Mouse (Mus musculus): ENCODE data around the gene Hoxa10. TPM values are rescaled to one million over a fixed set of nuclear protein-coding genes. Genes with fewer than 3 reads are reported as not detected.
A peak's percentile ranks its signal among the peaks of the same experiment; 100 is the strongest.

Gene Hoxa10
- total and polyA plus RNA-seq, 2 experiments from 2014 or later = 5.0 TPM; not detected in 1

DNA sequence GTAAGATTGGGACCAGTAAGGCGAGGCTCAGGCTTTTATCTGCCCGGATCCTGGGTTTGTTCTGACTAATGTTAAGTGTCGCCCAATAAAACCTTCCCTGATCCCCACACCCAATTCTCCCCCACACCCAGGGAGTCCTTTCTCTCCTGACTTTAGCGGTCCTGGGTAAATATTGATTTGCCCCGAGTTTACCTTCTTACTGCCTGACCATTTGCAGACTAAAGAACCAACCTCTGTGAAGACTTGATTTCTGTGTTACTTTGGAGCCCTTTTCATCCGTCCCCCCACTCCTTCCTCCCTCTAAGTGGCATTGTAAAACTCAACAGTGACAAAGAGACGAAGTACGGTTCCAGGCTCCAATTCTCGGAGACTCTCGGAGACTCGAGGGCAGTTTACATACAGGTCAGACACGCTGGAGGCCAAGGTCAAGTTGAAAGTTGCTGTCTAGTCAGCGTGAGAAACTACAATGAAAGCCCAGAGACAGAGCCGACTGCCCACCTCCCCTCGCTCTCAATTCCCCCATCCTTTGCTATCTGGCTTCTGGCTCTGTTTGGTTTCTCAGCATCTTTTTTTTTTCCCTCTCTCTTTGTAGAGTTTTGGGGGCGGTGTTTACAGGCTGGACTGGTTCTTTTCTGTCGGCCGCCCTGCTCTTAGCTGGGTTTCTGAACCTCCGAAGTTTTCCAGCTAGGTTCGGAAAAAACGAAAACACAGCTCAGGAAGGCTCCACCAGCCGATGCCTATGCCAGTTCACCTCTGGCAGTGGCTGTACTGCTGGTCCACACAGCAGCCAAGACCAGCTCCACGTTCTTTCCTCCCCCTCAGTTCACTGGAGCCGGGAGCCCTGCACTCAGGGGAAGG, 22.0 kb upstream of the Hoxa10 start:
- H3K9ac ChIP-seq (replicated peaks; ENCODE audit: low read depth, low read length) = no peak overlapping the region
- ATAC-seq (ENCODE audit: insufficient read depth, low read depth) (no peak), DNase-seq (ENCODE audit: low spot score) (no peak)
- peaks cover 6% of the 10 kb centered on the region; the same call in 1 of the 2 replicates for H3K4me1 ChIP-seq (ENCODE audit: control insufficient read depth, insufficient read depth)
- H3K4me2 ChIP-seq (ENCODE audit: low read depth, low read length) = no peak overlapping the region
- no peaks in the 10 kb centered on the region for H3K36me3 ChIP-seq (replicated peaks; ENCODE audit: control insufficient read depth, insufficient read depth, low read length)
- TF ChIP-seq CTCF (IDR thresholded peaks at IDR 0.05; ENCODE audit: low read depth) (no peak), EP300 (IDR thresholded peaks at IDR 0.05; ENCODE audit: low read depth) (no peak)
- H3K9me3 ChIP-seq (replicated peaks; ENCODE audit: control insufficient read depth, low read length) = no peaks in the 10 kb centered on the region
- H3K27ac ChIP-seq (ENCODE audit: low read depth) = no peak overlapping the region
- H3K4me3 ChIP-seq (ENCODE audit: low read depth, low read length) = peak overlapping the region; percentile 10; the same call in 1 of the 2 replicates
- WGBS = 3% methylated on average over 24 of the region's 24 CpGs
- peaks cover 96% of the 10 kb centered on the region for H3K27me3 ChIP-seq (ENCODE audit: control insufficient read depth, insufficient read depth, low read length)

DNA sequence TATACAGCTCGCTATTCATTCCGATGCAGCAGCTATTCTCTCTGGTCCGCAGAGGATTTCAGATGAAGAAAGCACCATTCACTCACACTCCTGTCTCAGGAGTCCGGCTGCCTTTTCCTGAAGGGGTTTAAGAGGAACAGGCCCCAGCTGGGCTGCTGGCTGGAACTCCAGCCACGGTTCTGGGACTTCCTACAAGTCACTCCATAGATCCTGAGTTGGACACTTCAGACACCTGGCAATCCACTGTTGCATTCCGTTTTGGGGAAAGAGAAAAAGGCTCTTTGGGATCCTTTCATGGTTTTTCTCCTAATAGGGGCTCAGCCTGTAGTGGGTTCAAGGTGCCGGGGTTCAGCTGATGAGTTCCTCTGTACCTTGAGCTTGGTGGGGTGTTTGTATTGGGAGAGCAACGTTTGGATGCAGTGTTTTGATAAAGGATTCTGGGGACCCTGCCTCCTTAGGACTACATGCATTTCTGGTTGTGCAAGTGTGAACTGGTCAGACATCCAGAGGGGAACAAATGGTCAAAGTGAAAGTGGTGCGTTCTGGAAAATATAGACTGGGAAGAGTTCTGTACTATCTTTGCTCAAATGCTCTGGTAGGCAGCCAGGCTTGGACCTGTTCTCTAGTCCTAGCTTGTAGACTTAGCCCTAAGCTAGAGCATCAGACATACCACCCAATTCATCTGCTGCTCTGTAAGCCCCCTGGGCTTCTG, 21.3 kb upstream of the Hoxa10 start:
- no peak for ATAC-seq (ENCODE audit: insufficient read depth, low read depth)
- peak overlapping the region; percentile 10 for H3K4me3 ChIP-seq (ENCODE audit: low read depth, low read length)
- no peaks in the 10 kb centered on the region for H3K9me3 ChIP-seq (replicated peaks; ENCODE audit: control insufficient read depth, low read length)
- peaks cover 97% of the 10 kb centered on the region for H3K27me3 ChIP-seq (ENCODE audit: control insufficient read depth, insufficient read depth, low read length)
- WGBS = 2% methylated on average over 9 of the region's 9 CpGs
- no peak for DNase-seq (ENCODE audit: low spot score)
- no peak for TF ChIP-seq EP300 (IDR thresholded peaks at IDR 0.05; ENCODE audit: low read depth)
- no peak for TF ChIP-seq CTCF (IDR thresholded peaks at IDR 0.05; ENCODE audit: low read depth)
- no peak overlapping the region for H3K9ac ChIP-seq (replicated peaks; ENCODE audit: low read depth, low read length)
- no peak overlapping the region for H3K27ac ChIP-seq (ENCODE audit: low read depth)
- H3K4me1 ChIP-seq (ENCODE audit: control insufficient read depth, insufficient read depth) = peaks cover 6% of the 10 kb centered on the region; the same call in 1 of the 2 replicates
- no peak overlapping the region for H3K4me2 ChIP-seq (ENCODE audit: low read depth, low read length)
- H3K36me3 ChIP-seq (replicated peaks; ENCODE audit: control insufficient read depth, insufficient read depth, low read length) = no peaks in the 10 kb centered on the region

DNA sequence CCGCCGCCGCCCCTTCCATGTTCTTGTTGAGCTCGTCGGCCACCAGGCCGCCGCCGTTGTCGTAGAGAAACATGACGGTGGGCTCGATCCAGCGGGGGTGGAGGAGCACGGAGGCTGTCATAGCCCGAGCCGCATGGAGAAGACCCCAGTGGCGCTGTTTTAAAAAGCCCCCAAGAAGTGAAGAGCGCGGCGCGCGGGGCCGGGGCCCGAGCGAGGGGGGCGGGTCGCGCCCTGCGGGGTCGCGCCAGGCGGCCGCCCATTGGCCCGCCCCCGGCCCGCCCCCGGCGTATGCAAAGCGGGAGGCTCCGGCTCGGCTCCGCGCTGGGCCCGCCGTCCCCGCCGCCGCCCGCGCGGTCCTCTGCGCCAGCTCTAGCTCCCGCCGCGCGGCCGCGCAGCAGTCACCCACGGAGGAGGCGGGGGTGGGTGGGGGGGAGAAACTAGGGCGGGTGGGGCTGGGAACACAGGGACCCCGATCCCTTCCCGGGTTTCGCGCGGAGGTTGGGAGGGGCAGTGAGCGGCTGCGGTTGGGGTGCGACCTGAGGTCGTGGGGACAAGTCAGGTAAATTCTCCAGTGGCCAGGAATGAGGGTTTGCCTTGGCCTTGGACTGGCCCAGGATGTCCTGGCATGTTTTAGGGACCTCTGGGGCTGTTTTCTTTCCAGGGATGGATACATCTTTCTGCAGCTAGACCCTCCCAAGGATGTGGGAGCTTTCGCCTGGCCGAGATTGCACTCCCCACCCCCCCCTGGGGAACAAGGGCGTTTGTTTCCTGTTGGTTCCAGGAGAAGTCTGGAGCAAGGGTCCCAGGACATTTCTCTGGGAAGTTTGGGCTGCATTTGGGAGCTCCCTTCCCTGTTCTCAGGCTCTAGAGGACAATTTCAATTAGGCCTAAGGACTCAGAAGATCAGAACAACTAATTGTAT, 20.3 kb upstream of the Hoxa10 start, which contains the start of gene Hoxa13:
Hoxa13 (minus strand) TSS at position 227 of the 922 bp plus-strand sequence.
- Histone ChIP-seq H3K4me3 (ENCODE audit: low read depth, low read length) (peak within 1 kb of the TSS; percentile 45), H3K9me3 (replicated peaks; ENCODE audit: control insufficient read depth, low read length) (no peaks in the 10 kb centered on the region), H3K27ac (ENCODE audit: low read depth) (no peak within 1 kb of the TSS), H3K36me3 (replicated peaks; ENCODE audit: control insufficient read depth, insufficient read depth, low read length) (no peaks in the 10 kb centered on the region), H3K9ac (replicated peaks; ENCODE audit: low read depth, low read length) (no peak within 1 kb of the TSS), H3K4me2 (ENCODE audit: low read depth, low read length) (peak within 1 kb of the TSS; percentile 57), H3K4me1 (ENCODE audit: control insufficient read depth, insufficient read depth) (peaks cover 6% of the 10 kb centered on the region; the same call in 1 of the 2 replicates), H3K27me3 (ENCODE audit: control insufficient read depth, insufficient read depth, low read length) (peaks cover 95% of the 10 kb centered on the region)
- ATAC-seq (ENCODE audit: insufficient read depth, low read depth) (no peak; the same call in 1 of the 2 replicates), DNase-seq (ENCODE audit: low spot score) (no peak)
- TF ChIP-seq CTCF (IDR thresholded peaks at IDR 0.05; ENCODE audit: low read depth) = no peak
- no peak for TF ChIP-seq EP300 (IDR thresholded peaks at IDR 0.05; ENCODE audit: low read depth)
- under 1% methylated on average over 45 of the region's 72 CpGs for WGBS

DNA sequence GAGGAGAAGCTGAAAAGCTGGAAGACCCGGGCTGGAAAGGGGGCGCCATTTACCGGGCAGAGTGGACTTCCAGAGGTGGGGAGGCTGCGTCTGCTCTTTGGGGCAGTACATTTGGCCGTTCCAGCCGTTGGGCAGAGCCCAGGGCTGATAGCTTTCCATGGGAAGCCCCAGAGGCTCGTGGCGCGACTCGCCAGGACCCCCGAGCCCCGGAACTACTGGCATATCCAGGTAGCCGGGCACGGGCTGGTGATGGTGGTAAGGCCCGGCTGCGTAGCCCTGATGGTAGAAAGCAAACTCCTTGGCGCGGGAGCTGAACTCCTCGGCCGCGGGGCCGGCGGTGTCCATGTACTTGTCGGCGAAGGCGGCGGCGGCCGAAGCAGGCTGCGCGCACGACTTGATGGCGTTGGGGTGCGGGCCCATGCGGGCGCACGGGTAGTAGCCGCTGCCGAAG, 19.2 kb upstream of the Hoxa10 start:
- Histone ChIP-seq H3K4me3 (ENCODE audit: low read depth, low read length) (peak overlapping the region; percentile 28), H3K4me1 (ENCODE audit: control insufficient read depth, insufficient read depth) (peaks cover 6% of the 10 kb centered on the region; the same call in 1 of the 2 replicates), H3K9me3 (replicated peaks; ENCODE audit: control insufficient read depth, low read length) (no peaks in the 10 kb centered on the region), H3K4me2 (ENCODE audit: low read depth, low read length) (peak overlapping the region; percentile 57; the same call in 1 of the 2 replicates), H3K27me3 (ENCODE audit: control insufficient read depth, insufficient read depth, low read length) (peaks cover 95% of the 10 kb centered on the region), H3K27ac (ENCODE audit: low read depth) (no peak overlapping the region), H3K36me3 (replicated peaks; ENCODE audit: control insufficient read depth, insufficient read depth, low read length) (no peaks in the 10 kb centered on the region), H3K9ac (replicated peaks; ENCODE audit: low read depth, low read length) (no peak overlapping the region)
- WGBS = 1% methylated on average over 37 of the region's 39 CpGs
- ATAC-seq (ENCODE audit: insufficient read depth, low read depth) (no peak), DNase-seq (ENCODE audit: low spot score) (no peak)
- TF ChIP-seq EP300 (IDR thresholded peaks at IDR 0.05; ENCODE audit: low read depth) (no peak), CTCF (IDR thresholded peaks at IDR 0.05; ENCODE audit: low read depth) (no peak)

Data from heart, postnatal 0 days (tissue).